Mouse (Mus musculus) kidney, postnatal 25 days (tissue): ENCODE measurements around the gene Lrmda.

Experiments used
- DNase-seq, 2 experiments: peaks; one replicate each; pipeline ENCODE4 v3.0.0; 2021; ENCODE audit warnings: mixed read lengths in 2 of 2

Gene Lrmda

DNA sequence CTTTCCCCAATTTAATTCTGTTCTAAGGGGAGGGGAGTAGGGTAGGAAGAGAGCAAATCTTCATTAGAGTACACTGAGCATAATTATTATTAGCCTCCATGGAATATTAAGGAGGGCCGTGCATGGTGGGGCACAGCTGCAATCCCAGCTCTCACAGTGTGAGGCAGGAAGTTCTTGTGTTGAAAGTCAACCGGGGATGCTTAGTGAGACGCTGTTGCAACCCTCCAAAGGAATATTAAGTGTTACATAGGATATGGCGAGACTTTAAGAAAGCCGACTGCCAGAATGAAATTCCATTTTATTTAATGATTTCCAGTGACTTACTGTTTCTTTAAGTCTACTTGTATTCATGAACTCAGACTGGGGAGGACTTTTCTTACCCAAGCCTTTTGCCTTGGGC is 23.9 kb downstream of the Lrmda start:
- DNase-seq: no peak

DNA sequence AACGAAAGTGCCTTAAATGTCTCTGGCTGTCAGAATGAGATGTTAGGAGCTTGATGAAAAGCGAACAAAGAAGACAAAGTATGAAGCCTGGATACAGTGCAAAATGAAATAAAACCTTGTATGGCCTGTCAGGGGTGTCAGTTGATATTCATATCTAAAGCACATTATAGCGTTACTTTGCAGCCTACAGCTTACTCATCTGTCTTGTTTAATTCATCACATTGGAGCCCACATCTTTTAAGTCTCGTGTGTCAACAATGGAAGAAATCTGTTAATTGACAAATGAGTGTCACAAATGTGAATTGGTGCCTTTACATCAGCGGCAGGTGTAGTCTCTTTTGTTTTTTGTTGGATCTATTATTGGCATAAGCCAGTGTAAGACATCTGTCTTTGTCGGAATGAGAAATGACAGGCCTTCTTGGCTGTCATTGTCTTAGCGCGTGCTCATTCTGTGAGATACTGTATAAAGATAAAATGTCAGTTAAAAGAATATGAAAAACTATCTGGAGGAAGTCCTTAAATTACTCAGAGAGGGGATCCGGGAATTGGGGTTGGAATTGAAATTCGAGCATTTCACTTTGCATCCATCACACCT is 26.8 kb downstream of the Lrmda start:
- no peak for DNase-seq

DNA sequence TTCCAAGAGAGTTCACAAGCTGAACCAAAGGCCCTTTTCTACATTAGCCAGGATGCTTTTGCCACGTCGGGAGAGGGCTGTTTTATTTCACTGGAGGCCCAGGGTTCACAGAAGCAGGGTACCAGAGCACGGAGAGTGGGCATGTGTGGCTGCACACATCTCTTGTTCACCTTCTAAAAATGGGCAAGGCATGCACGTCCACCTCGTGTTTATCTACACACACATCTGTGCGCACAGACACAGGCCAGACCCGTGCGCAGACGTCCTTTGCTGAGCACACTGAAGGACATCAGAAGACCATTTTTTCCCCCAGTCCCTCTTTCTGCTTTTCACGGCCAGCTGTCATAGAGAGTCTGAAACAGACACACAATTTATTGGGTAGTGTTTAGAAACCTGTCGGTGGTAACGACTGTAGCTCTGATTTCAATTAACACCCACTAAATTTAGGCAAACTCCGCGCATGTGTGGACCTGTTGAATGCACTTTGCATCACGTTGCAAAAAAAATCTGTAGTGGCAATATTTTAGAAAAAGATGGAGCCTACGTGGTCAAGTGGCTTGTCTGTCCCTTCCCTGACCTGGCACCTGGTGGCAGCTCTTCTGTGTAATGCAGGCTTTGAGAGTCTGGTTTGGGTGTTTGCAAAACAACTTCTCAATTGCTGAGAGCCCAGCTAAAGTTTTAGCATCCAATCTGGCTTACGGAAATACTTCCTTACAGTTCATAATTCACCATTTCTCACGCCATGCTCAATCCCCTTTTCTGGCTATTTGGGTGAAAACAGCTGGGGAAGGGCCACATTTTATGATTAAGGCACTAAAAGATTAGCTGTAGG is 28.8 kb downstream of the Lrmda start:
- no peak for DNase-seq

DNA sequence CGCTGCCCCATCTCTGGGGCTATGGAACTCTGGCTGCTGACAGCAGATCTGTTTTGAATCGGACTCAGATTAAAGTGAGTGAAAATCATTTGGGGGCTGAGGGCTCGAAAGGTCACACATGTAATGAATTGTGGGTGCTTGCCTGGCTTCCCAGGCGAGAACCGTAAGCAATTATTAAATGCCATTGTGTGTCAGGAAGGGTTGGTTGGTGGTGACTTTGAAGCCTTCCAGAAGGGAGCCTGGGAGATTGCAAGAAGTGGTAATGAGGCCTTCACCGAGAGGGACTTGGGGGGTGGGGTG is 29.3 kb downstream of the Lrmda start:
- no peak for DNase-seq

DNA sequence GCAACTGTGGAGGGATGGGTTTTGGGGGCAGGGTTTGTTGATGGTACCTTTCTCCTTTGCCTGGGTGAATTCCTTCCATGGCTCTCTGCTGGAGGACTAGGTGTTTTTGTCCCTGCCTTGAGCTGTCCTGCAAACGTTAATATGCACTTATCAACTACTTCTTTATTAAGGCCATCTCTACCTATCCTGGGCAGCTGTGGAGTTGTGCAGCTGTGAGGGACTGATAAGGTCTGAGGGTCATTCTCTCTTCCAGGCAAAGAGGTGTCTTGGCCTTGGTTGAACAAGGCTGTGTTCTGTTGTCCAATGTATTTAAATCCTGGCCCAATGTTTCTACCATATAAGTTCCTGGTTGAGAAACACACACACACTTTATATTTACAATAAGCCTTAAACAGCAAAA is 29.8 kb downstream of the Lrmda start:
- no peak for DNase-seq

DNA sequence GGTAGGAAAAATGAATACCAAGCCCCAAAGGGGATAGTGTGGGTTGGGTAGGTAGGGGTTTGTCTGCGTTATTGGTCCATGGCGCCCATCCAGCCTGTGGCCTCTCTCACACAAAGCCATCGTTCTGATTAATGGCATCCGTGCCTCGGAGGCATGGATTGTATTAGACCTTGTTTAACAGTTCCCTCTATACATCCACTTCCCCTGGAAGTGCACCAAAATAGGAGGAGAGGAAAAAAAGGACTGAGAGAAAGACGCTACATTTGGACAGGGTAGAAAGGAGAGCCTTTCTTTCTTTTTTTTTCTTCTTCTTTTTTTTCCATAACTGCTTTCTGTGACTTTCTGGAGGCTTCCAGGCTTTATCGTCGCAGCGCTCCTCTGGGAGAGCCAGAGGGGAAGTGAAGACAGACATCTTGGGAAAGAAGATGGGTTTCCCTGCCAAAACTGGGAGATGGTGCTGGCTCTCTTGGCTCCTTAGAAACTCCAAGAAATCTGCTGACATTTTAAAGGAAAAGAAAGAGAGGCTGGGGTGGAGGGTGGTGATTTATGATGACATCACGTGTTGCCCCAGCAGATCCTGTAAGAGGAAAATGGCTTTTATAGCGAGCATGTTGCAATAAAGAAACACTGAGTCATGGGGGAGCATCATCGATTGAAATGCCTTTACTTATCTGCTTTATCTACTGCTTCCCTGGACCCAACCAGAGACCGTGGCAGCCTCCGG is 32.6 kb downstream of the Lrmda start:
- DNase-seq: peak; percentile 17 to 41

DNA sequence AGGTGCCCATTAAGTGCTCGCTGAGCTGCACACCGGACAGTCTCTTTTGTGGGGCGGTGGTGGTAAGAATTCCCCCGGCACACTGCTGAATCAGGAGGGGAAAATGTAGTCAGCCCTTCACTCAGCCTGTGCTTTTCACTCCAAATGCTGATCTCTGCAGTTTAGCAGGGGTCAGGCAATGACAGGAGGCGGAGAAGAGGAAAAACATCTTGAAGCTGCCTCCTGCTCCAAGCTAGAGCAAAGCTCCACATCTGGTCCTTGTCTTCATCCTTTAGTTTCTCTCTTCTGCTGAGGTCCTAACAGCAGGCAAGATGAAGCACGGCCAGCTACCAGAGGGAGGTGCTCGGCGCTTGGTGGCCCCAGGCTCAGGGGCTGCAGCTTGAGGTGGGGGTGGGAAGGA is 36.1 kb downstream of the Lrmda start:
- DNase-seq: peak; percentile 18 to 51

DNA sequence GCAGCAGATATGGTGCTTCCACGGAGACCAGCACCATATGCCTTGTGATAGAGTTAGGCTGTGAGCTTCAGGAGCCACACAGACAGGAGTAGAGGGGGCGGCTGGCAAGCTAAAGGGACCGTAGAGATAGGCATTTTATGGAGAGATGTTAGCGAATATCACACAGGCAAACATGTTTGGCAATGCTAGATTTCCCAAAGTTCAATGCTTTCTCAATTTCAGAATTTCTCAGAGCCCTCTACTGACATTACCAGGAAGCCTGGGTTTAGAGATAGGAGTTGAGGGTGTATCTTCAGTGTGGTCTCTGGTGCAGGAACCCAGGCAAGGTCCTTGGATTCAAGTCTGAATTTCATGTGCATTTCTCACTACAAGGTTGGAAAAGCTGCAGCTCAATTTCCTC is 36.7 kb downstream of the Lrmda start:
- no peak for DNase-seq

DNA sequence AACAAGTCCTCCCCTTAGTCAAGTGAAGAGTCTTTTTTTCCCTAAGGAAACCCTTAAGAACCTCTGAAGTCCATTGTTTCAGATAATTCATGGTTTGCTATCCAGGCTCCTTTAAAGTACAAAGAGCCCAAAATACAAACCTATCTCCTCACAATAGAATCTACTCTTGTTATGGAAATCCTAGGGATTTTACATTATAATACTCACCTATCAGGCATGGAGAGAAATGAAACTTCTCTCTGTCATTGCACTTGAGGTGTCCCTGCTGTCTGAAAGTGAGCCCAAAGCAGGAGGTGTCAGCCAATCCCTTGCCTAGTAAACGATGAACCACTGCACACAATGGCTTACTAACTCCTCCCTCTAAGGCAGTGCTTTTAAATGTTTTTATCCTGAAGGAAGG is 39.2 kb downstream of the Lrmda start:
- no peak for DNase-seq

DNA sequence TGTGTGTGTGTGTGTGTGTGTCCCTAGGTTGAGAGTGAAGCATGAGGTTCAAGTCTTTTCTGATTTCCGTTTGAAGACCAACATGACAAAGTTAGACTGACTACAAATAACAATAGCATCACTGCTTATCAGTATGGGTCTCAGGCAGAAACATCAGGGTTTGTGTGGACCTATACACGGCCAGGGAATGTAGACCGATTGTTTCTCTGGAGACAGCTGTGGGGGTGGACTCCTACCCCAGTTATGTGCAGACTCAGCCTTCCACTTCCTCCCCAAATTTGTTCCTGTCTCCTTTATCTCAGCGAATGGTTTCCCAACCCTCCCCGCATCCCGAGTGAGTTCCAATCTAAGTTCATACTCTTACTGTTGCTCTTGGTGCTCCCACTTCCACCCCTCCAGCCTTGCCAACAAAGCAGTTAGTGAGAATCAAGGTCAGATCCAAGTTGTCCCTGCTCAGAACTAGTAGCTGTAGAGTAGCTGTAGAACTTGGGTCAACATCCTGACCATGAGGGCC is 39.9 kb downstream of the Lrmda start:
- DNase-seq: peak in 1 of 2 experiments; percentile 10

DNA sequence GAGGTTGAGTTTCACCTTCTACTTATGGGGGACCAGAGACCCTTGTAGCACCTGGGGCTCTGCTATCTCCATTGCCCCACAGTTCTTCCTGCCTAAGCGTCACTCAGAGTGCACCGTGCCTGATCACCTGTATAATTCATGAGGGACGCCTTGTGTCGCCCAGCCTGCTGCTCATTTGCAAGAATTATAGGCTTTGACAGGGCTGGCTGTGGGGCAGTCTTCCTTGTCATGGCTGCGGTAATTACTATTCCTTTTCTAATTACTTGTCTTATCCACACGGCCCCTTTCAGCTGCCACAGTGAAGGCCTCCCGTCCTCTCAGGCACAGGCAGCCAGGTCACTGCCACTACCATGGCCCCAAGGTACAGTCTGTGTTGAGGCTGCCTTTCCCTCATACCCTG is 41.3 kb downstream of the Lrmda start:
- no peak for DNase-seq

DNA sequence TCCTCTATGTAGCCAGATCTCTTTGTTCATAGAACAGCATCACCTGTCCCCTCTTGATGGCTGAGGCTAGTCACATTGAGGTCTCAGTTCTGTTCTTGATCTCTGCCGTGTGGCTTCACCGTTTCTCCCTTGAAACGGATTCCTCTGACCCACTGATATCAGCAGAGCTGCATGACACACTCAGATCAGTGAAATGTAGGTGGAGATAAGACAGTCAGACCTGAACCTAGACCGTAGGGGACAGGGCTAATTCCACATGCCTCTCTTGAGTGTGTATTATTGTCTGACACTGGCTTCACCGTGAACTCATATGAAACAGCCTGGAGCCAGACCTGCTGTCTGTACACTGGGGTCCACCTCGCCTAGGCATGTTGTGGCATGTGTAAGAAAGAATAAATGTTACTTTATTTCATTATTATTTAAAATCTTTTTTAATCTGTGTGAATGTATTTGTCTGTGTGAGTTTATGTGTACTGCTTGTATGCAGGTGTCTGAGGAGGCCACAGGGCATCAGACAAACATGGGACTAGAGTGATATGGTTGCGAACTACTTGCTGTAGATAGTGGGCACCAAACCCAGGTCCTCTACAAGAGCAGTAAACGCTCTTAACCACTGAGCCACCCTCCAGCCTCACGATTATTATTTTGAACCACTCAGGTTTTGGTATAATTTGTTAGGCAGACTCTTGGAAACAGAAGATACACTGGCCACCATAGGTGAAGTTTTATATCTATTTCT is 42.8 kb downstream of the Lrmda start:
- no peak for DNase-seq

DNA sequence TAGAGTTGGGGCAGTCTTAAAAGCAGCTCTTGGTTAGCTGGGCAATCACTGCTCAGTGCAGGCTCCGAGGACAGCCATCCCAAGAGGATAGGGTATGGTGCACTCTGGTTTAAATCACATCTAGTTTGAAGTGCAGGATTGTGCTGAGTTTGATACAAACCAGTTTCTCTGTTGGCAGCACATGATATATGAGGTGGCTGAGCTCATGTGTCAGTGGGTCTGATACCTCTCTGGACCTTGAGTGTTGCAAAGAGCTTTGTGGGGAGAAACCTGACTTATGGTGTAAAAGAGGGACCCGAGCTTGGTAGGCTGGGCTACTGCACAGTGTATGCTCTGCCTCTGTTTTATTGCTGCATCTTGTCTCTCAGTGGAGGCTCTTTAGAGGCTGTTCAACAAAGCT is 49.7 kb downstream of the Lrmda start:
- peak in 1 of 2 experiments; percentile 17 for DNase-seq

DNA sequence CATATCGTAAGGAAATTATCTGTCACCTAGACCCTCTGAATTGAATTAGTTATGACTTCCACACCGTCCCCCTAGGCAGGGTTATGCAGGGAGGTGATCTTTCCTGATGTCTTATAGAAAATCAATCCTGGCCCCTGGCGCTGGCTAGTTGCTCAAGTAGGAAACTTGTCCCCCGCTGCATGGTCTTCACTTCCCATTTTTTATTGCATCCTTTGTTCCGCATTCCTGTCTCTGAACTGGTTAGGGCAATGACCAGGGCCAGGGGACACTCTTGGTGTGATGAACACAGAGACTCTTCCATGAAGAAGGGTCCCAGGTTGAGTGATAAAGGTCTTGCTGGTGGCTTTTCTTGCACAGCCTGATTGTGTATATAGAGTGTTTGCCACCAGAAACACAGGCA is 53.9 kb downstream of the Lrmda start:
- DNase-seq: no peak

DNA sequence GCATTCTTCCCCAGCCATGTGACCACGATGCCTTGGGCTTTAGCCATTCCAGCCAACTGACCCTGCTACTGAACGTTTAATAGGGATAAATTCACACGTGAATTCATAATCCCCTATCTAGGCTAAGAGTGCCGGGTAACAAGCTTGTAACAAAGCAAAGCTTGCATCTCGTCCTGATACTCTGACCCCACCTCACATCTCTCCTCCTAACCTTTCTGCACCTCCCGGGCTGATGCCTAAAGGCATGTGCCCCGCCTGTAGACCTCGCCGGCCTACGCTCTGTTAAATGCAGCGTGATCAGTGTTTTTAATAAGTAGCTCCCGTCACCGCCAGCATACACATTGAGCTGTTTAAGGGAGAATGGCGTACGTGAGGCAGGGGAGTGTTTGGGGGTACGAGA is 54.7 kb downstream of the Lrmda start:
- DNase-seq: peak in 1 of 2 experiments; percentile 20

DNA sequence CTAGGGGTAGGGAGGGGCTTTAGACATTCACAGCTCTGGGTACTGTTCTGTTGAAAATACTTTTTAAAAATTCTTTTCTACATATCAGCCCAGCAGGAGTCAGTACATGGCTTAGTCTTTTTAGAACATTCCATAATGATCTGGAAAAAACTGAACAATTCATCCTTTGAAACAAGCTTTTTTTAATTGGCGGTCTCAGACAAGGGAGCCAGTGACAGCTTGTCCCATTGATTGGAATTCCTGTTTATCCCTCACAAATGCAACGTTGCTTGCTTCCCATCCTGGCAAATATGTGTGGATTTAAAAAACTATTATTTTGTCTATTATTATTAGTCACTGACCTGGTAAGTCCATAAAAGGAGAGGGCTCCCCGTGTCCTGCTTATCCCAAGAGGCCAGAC is 64.4 kb downstream of the Lrmda start:
- no peak for DNase-seq

DNA sequence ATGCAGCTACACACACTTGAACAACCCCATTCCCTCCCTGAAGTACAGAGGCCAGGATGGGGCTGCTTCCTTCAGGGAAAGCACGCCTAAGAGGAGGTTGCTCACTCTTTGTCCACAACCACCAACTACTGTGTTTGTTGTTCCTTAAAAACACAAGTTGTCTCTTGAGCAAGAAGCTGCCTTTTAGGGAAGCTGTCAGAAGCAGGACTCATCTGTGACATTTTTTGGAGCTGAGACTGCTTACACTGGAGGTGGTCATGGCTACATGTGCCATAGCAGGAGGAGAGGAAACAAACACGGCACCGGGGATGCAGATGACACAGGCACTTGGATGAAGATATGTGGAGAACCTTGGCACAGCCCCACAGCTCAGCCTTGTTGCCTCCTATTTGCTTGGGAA is 65.9 kb downstream of the Lrmda start:
- no peak for DNase-seq

DNA sequence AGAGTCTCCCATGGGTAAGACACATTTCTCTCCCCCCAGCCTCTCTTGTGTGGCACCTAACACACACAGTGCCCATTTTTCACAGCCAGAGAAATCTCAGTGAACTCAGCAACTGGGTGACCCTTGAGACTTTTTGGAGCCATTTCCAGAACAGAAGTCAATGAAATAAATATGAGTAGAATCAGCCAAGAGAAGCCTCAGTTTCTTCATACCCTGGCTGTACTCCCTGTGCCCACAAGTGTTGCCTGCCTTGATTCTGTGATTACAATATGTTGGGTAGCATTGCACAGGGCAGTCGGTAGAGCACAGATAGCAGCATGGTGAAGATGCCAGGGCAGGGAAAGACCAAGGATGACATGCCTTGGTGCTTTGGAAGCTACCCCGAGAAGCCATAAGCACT is 69.1 kb downstream of the Lrmda start:
- DNase-seq: no peak

DNA sequence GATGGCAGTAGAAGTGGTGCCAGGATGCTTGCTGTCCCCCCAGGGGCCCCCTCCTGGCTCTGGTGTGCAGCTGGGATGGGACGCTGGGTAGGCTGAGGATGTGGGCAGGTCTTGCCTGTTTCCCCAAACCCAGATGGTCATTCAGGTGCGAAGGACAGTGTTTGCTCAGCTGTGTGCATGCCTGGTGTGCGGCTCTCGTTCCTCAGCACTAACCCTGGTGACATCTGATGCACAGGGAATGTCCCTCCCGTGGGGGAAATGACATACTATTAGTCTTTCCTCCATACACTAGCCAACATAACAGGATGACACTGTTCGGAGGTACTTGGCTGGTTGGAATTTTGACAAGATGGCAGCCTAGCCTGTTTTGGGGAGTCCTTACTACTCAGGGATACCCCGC is 69.8 kb downstream of the Lrmda start:
- no peak for DNase-seq

DNA sequence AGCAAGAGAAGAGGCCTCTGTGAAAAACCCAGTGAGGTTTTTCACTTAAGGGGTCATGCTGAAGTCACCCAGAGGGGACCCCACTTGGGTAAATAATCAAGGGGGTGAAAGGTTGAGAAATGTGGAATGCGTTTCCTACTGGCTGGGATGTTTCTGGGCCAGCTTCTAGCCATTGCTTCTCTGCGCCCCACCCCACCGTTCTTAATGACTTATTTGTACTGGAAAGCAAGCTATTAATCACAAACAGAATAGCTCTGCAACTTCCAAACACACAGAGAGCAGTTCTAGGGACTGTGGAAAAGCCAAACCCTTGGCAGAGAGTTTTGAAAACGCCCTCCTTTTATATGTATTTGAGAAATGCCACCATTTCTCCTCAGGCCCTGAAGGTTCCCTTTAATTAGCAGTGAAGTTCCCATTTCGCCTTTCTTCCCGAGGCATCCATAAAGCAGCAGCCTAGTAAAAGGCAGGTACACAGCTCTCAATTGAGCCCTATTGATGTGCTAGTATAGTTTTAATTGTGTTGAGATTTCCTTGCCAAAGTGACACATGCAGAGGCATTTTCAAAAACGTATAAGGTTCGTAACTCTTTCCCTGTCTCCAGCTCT is 70.5 kb downstream of the Lrmda start:
- DNase-seq: peak; percentile 38 to 54

DNA sequence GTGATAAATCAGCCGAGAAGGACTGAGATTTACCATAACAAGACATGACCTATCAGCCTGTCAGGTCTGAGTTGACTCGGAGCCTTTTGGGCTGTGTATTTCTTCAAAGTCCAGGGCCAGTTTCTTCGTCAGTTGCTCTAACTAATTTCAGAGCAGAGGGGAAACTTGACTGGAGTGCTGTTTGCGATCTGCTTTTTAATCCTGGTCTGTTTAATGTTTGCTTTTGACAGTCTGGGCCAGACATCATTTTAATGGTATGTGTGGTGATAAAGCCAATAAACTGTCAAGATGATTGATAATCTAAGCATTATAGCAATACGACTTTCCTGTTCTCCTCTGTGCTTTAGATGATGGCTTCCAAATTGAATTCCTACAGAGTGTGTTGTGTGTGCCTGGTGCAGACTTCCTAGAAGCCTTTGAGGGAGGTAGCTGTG is 71.3 kb downstream of the Lrmda start:
- DNase-seq: no peak

DNA sequence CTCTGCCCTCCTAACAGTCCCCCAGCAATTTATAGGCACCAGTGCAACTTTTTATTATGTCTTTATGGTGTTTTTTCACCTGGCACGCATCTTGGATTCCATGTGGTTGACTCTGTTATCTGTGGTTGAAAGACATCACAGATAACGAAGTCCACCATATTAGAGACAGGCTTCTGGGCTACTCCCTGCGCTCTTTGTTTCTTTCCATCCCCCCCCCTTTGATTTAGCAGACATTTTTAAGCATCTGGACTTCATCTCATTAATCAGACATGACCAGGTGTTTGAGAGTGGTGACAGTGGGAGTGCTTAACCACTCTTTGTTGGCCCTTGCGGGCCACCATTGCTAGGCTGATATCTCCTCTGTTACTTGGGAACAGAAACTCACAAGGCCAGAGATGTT is 71.8 kb downstream of the Lrmda start:
- DNase-seq: no peak

DNA sequence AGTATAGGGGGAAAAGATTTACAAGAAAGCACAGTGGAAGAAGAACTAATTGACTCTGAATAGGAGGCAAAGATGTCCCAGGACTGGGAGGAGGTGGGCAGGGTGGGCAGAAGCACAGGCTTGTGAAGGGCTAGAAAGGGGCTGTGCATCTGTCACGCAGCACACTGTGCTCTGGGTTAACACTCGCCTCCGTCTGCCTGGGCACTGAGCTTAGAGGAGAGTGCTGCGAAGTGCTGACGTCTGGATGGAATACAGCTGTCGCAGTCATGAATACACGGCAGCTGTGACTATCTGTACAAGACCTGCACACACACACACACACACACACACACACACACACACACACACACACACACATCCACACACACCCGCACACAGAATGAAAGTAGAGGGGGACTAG is 73.6 kb downstream of the Lrmda start:
- DNase-seq: peak in 1 of 2 experiments; percentile 8
